Mouse (Mus musculus) granulocyte monocyte progenitor cell, adult 5-6 weeks (primary cell): ENCODE measurements around the gene Apoh. TPM values are rescaled to one million over a fixed set of nuclear protein-coding genes. Genes with fewer than 3 reads are reported as not detected.

Experiments used
- ATAC-seq: replicated peaks from 2 replicates; pipeline ENCODE4 v1.8.0; 2016; ENCODE audit warnings: mild to moderate bottlenecking, moderate TSS enrichment, inconsistent platforms; ENCODE audit not compliant: poor library complexity, severe bottlenecking
- total RNA-seq, 2 experiments: library from RNA; stranded (forward) in 1 of 2; stranded (reverse) in 1 of 2; fragments of 200-712, 200-1000 nt in 1 of 2; fragments of >200 nt in 1 of 2; fragmentation: Nextera tagmentation in 1 of 2; gene quantifications; 2 replicates each; pipeline ENCODE4 v1.2.3; 2014 to 2017

Apoh gene
- total RNA-seq, 2 experiments from 2014 or later, result not detected

DNA sequence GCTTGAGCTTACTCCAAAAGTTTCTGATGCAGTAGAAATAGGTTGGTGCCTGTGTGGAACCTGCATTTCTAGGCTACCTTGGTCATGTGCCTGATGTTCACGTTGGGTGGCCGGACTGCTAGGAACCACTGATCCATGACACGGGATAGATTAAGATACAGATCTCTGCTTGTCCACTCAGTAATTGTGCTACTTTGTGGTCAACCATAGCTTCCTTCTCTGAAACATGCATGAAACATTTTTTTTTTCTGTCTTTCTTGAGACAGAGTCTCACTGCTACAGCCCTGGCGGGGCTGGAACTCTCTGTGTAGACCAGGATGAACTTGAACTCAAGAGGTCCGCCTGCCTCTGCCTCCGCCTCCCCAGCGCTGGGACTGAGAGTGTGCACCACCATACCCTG, 33.7 kb downstream of the Apoh start:
- ATAC-seq, result no peak

DNA sequence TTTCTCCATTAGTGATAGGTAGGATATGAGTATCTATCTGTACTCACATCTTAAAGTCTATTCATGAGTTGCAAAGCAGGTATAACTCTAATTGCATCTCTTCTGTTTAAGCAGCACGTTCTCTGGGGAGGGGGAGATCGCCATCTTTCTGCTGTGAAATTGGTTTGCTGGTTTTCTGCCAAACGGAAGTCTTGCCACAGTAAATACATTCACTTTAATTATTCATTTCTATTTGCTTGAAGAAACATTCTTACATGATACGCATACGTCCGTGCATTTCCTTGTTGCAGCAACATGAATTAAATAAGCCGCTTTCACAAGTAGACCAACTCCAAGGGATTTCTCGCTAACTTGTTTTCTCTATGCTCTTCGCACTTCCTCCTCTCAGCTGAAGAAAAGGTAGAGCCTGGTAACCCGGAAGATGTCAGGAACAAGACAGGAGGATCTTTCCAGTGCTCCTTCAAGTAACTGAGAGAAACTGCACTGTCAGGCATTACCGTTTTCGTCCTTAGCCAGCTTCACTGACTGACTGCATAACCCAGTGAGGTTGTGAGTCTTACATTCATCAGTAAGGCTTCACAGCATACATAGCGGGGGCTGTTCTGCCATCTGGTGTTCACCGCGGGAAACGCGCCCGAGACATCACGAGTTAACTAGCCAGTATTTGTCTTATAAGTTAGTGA, 34.7 kb downstream of the Apoh start:
- ATAC-seq, result peak; percentile 94

DNA sequence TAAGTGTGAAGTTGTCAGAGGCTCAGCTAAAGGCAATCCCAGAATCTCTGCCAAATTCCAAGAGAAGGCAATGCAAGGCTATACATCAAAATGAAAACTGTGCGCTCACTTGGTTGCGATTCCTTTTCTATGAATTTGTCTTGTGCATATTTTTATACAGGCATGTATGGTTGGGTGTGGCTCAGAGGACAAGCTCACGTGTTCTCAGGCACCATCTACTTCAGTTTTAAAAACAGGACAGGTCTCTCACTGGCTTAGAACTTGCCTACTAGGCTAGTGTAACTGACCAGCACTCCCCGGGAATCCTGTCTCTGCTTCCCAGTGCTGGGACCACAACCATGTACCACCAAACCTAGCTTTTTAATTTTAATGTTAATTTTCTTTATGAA, 35.2 kb downstream of the Apoh start:
- ATAC-seq, result no peak

DNA sequence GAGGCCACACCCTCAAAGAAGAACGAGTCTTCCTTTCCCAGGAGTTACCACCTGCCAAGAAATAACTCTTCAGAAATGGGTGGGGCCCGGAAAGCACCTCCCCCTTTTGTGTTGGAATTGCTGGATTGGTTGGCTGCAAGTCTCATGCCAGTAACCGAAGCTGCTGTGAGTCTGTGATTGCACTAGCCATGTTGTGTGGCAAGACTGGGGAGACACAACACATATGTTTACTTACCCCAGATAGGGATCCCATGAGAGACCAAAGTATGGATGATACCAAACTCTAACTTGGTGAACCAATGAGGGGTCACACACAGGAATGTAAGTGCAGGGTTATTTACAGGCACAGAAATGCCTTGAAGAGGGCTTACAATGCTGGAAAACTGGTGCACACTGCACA, 39.5 kb downstream of the Apoh start:
- no peak for ATAC-seq

DNA sequence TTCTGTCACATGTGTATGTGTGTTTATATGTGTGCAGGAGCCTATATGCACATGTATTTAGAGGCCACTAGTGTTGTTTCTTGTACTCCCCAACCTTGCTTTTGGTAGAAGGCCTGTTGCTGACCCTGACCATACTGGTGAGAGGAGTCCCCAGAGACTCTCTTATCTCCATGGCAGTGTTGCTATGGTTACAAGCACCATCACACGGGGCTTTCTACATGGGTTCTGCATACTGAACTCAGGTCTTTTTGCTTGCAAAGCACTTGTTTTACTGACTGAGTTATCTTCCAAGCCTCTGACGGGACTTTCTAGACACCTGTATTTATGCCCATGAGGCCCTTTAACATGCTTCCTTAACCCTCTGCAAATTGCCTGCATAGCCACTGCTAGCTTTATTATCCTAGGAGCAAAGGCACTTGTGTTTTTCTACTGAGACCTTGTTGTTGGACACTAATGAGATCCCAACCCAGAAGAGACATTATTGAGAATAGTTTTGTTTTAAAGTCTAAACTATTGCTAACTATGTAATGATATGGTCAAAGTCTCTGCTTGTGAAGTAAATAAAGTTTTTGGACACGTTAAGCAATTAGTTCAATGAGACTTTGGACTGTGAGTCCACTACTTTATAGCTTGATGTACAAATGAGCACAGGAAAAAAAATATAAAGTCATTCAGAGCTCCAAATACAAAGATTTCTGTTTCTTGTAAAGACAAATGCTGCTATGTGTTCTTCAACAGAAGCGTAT, 41.9 kb downstream of the Apoh start:
- no peak for ATAC-seq

DNA sequence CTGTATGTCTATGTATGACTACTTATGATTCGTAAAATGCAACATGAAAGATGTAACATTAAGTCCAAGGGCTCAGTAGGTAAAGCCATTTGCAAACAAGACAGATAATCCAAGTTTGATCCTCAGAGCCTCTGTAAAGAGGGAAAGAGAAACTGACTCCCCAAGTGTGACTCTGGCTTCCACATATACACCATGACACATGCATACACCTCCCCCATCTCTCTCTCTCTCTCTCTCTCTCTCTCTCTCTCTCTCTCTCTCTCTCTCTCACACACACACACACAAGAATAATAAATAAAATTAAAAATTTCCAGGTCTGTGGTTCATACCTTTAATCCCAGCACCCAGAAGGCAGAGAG, 42.5 kb downstream of the Apoh start:
- no peak for ATAC-seq

DNA sequence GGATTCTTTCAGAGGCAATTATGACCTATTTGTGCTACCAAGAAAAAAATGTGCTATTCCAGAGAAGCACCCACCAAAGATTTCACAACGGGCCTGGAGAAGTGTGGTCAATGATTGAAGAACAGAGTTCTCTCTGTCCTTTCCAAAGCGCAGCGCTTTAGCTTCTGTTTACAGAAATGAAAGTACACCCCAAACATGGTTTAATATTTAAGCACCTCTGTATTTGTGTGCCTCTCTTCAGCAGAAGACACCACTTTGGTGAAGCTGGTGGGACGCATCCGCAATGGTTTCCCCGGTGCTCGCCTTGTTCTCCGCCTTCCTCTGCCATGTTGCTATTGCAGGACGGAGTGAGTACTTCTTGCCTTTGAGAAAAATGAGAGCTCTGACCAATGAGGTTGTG, 51.9 kb downstream of the Apoh start:
- no peak for ATAC-seq

DNA sequence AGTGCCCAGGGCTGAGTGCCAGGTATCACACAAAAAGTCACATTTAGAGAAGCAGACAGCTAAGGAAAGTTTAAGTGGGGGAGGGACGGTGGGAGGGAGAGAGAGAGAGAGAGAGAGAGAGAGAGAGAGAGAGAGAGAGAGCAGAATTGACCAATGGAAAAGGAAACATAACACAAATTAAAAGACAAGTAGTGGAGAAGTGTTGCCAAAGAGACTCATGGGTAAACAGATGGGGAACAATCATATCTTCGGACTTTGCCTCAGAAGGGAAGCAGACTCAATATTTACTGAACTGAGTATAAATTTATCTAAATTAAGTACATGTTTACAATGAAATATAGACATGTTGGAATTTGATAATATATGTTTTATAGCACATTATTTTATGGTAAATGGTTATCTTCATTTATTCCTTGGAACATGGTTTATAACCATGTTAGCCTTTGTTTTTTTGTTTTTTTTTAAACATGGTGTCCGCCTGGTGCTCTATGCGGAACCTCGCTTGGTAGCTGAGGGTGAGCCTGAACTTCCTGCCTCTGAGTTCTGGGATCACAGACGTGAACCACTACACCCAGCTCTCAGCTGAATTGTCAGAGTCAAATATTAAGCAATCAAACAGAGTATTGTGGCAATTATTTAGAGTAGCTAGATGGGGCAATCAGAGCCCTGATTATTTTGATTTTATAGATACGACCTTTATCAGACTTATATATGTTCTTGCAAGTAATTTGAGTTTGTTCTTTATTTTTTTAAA, 53.1 kb downstream of the Apoh start:
- no peak for ATAC-seq

DNA sequence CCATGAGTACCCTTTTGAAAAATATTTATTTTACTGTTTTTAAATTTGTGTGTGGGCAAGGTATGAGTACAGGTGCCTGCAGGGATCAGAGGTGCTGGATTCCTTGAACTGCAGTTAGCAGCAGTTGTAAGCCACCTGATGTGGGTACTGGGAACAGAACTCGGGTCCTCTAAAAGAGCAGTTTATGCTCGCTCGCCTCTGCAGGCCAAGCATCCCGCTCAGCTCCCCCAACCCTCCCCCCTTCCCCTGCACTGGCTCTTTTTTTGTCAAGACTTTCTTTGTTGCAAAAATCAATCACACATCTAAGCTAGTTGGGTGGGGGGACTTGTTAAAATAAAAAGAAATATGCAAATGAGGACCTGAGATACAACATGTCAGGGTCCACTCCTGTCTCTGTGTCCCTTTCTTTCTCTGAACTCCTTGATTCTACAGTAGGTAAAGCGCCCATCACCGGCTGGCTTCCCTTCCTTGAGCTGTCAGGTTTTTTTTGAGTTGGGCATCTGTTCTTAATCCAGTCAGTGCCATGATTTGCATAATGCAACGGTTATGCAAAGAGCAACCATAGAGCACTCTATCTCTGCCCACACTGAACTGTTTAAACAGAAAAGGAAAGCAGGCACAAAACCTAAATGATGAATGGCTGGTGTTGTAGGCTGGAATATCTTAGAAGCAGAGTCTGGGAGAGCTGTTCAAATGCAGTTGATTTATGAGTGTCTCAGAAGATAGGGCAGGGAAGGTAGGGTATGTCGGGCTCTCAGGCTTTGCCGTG, 66.9 kb downstream of the Apoh start:
- ATAC-seq, result no peak

DNA sequence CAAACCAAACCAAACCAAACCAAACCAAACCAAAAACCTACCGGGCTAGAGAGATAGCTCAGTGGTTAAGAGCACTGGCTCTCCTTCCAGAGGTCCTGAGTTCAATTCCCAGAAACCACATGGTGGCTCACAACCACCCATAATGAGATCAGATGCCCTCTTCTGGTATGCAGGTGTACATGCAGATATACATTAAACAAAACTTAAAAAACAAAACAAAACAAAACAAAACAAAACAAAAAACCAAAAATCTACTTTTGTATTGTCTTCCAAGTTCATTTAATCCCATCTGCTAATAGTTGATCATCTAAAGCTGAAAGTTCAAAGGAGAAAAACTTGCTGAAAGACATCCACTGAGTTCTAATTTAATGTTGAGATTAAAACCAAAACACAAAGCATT, 73.2 kb downstream of the Apoh start:
- no peak for ATAC-seq

DNA sequence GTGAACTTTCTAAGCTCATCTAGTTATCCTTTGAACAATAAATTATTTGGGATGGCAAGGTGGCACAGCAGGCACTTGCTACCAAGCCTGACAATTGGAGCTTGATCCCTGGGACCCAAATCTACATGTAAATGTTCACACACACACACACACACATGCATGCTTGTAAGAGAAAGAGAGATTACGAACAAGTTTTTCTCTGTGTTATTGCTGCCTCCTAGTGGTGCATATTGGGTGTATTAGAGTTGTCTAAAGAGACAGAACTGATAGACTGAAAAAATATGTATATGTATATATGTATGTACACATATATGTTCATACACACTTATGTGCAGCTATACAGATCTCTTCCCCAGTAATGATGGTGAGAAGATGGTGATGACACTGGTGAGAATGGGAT, 75.4 kb downstream of the Apoh start:
- ATAC-seq, result peak; percentile 53; the same call in 1 of the 2 replicates

DNA sequence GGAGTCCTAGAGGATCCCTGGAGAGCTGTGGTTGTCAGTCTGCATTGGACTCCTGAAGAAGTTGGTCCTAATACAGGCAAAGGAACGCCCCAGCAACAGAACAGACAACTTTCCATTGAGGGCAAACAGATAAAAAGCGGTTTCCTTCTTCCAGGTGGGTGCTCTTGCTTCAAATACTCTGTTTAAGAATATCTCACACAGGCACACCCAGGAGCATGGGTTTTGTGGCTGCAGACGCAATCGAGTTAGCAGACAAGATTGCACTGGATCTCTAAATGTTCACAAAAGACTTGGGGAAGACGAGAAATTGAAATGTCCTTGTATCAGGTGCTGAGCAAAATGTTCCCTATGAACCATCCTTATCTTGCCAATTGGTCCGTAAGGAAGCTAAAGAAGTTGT, 76.1 kb downstream of the Apoh start:
- no peak for ATAC-seq

DNA sequence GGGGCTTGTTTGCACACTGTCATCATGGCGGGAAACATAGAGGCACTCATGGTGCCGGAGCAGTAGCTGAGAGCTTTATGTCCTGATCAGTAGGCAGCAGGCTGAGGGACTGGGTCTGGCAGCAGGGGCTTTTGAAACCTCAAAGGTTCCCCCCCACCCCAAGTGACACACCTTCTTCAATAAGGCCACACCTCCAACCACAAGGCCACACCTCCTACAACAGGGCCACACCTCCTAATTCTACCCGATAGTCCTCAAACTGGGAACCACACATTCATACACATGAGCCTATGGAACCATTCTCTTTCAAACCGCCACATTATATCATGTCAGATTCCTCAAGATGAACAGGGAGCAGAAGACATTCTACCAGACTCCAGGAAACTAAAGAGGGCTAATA, 77.6 kb downstream of the Apoh start:
- no peak for ATAC-seq

DNA sequence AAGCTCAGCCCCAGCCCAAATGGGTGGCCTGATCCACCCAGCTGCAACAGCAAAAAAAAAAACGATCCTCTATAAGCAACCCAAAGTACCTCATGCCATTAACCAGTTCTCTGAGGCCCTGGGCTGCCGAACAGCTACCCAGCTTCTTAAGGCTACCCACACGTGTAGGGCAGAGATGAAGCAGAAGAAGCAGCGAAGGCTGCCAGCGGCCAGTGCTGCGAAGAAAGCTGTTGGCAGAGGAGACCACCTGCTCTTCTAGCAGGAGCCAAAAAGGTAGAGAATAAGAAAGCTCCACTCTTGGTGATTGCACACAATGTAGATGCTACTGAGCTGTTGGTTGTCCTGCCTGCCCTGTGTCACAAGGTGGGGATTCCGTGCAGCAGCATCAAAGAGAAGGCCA, 80.1 kb downstream of the Apoh start:
- no peak for ATAC-seq

DNA sequence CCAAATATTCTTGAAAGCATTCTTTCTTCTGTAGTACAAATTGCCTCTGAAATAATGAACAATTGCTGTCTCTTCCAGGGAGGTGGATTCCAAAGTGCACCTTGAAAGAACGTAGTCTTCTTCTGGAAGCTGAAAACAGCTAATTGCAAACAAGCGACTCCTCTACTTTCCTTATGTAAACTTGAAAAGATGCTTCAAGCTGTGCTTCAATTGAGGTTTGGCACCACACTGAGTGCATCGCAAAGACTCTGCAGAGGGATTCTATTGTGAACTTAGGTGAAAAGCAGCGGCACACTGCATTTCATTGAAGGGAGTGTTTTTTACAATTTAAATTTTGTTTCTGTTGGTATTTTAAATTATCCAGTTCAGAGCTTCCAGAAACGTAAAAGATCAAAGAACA, 81.0 kb downstream of the Apoh start:
- ATAC-seq, result no peak

DNA sequence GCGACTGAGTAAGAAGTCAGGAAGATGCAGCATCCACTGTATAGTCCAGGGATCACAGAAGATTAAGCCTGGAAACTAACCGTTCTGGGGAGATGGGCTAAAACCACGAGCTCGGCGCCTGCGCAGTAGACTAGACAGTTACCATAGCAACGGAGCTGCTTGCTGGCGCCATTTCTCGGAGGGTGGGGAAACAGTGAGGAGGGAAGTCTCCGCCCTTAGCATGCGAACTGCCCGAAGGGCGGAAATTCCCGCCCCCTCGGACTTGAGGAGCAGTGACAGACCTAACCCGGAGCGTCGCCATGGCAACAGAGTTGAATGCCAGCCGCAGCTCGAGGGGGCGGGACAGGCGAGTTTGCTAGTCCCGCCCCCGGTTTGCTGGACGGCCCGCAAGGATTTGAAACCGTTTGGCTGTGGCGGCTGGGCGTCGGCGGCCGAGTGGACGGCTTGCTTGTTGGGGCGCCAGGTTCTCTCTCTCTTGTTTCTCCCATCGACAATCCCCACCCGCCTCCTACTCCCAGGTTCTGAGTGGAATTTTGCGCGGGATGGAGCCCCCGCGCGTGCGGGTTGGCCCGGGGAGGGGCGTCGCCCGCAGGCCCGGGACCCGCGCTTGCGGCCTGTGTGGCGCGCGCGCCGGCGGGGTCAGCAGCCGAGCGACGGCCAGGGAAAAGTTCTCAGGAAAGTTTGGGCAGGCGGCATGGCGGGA, 81.9 kb downstream of the Apoh start, which contains the start of gene Cep112:
Gene Cep112, plus strand, starts transcription at position 304 of the 703 bp plus-strand sequence.
- peak; percentile 98 for ATAC-seq

DNA sequence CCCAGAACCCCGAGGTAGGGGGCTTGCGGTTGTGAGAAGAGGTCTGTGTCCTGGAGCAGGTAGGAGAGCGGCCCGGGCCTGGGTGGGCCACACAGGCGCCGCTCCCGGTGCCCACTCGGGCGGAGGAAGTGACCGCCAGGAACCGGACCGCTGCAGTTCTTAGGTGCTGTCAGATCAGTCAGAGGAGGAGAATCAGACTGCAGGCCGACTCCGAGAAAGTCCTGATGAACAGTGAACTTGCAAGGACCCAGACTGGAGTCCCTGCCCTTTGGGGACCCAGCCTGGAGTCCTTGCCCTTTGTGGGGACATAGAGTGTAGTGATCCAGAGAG, 82.4 kb downstream of the Apoh start:
- ATAC-seq, result no peak

DNA sequence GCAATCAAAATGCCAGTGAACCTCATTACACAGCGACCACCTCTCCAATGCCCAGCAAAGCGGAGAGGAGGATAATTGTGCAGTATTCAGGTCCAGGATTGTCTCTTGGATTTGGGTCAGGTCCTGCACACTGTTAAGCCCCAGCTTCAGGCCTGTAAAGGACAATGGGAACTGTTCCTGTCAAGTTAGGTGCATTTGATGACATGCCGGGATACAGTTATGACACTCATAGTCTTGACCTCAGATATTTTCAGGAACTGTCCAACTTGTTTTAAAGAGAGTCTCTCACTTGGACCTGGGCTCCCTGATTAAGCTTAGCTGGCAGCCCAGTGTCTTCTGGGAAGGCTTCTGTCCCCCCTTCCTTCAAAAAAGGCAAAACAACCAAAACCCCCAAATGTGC, 82.9 kb downstream of the Apoh start:
- ATAC-seq, result no peak

DNA sequence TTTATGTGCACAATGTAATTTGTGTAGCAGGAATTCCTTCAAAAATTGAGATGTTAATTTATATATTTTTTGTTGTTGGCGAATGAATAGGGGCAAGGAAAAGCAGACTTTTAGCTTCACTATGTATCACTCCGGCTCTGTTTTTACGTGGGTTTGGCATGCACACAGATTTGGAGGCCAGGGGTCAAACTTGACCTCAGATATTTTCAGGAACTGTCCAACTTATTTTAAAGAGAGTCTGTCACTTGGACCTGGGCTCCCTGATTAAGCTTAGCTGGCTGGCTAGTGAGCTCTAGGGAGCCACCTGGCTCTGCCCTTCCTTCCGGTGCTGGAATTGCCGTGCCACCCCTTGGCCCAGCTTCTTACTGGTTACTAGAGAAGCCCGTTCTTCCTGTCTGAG, 84.0 kb downstream of the Apoh start:
- ATAC-seq, result no peak

DNA sequence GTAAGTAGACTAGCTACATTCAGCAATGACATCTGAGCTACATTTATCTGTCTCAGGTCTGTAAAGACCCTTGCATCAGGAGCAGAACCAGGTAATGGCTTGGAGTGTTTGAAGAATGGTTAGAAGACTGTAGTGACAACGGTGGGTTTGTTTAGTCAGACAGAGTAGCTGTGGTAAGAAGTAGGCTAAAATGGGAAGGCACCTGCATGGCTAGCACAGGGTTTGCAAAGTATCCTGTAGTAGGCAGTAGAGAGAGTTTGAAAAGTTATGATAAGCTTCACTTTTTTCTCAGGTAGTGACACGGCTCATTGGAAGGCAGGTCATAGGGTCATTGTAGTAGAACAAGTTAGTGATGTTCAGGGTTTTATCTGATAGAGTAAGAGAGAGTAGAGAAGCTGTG, 85.9 kb downstream of the Apoh start:
- ATAC-seq, result no peak
